Mouse (Mus musculus) adrenal gland, postnatal 36 days (tissue): Measurements from ENCODE around the gene Rhebl1. TPM values are rescaled to one million over a fixed set of nuclear protein-coding genes. Genes with fewer than 3 reads are reported as not detected.
A peak's percentile ranks its signal among the peaks of the same experiment; 100 is the strongest.
"Not testable (repeated sequence)": the region's sequence is repeated elsewhere in the genome, so short reads cannot be mapped to it uniquely, and the experiment has no call there.

Source experiments
- DNase-seq, 2 experiments: peaks; one replicate each; pipeline ENCODE4 v3.0.0; 2021; ENCODE audit warnings: mixed read lengths in 1 of 2
- long read RNA-seq, 2 experiments: library from polyadenylated mRNA; stranded (forward); transcript quantifications; one replicate each; pipeline ENCODE4 v2.0.0; 2021; ENCODE audit warnings: borderline sequencing depth in 2 of 2
- total RNA-seq, 2 experiments: library from RNA; stranded (reverse); gene quantifications; 2 replicates each; pipeline ENCODE4 v1.2.3; 2021

The Rhebl1 gene
- 1 to 10 TPM; 2.2 to 2.9 TPM for total RNA-seq
- long read RNA-seq, experiment 1, partial matches to known transcripts, result 2 of 11 reads
- long read RNA-seq, experiment 1, other reads (novel, unspliced or antisense), result 3 of 11 reads
- long read RNA-seq, experiment 2, partial matches to known transcripts, result 2 of 9 reads
- long read RNA-seq, experiment 2, other reads (novel, unspliced or antisense), result 2 of 9 reads

- peak; percentile 58 to 72 for DNase-seq
Observed at GRCm38 (mm10) chr15:98893940-98894745, at the start of gene Rhebl1. Rhebl1 (minus strand) TSS chr15:98894540.

- no peak for DNase-seq
Observed at GRCm38 (mm10) chr15:98943133-98943532, 48.8 kb upstream of the Rhebl1 start.

DNA sequence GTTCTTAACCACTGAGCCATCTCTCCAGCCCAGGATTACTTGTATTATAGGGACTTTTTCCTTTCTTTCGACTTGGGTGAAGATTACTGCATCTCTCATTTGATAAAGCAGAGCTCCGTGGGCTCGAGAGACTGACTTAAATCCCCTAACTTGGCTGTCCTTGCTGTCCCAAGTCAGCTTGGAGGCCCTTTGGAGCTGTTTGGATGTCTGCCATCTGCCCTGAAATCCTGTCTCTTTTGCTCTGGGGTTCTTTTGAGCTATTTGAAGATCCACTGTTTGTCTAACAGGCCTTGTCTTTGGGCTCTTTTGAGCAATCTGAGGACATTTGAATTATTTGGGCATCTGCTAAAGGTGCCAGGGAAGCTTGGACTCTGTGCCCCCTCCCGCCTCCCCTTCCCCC is 47.7 kb upstream of the Rhebl1 start:
- peak; percentile 43 to 60 for DNase-seq

- DNase-seq, result no peak
Observed at GRCm38 (mm10) chr15:98941539-98941938, 47.2 kb upstream of the Rhebl1 start.

- DNase-seq, result peak; percentile 46 to 64
Observed at GRCm38 (mm10) chr15:98940816-98941215, 46.5 kb upstream of the Rhebl1 start.

- DNase-seq, result peak; percentile 94 to 97
Observed at GRCm38 (mm10) chr15:98934217-98934839, 40.0 kb upstream of the Rhebl1 start, which contains the start of gene Tuba1b. Tuba1b (minus strand) TSS chr15:98934565.

GRCm38 (mm10) chr15:98933833-98934216 is 39.5 kb upstream of the Rhebl1 start:
- peak; percentile 96 to 98 for DNase-seq

DNA sequence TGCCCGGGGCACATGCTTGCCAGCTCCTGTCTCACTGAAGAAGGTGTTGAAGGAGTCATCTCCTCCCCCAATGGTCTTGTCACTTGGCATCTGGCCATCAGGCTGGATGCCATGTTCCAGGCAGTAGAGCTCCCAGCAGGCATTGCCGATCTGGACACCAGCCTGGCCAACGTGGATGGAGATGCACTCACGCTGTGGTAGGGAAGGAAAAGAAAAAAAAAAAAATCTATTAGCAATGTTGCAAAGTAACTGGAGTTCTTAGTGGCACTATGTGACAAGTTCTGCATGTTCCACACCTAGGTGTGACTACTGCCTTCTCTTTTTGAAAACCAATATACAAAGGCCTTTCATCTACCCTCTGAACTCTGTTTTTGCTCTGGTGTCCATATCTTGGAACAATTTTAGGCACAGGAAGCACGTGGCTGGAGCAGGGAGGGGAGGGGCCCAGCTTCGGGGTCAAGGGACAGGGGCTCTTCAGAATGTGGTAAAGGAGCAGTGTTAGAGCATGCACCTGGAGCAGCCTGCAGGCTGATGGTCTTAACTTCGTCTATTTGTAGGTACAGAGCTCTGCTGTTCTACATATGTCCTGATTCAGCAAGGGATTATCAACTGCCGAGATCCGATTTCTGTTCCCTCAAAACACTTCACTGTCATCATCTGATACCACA is 38.8 kb upstream of the Rhebl1 start:
- peak in 1 of 2 experiments; percentile 20 for DNase-seq

DNA sequence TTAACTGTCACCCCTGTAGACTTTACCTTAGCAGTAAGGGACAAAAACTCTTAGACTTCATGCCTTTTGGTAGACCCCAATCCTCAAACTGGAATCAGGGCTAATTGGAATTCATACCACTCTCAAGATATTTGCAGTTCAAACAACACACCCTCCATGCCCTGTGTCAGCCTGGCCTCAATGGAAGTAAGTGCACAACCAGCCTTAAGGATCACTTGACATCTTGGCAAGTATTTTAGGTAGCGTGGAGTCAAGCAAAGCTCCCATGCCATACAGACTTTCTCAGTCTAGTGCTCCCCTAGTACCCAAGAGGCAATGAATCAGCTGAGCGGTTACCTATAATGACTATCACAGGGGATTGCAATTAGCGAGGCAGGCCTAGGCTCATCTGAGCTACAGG is 36.7 kb upstream of the Rhebl1 start:
- no peak for DNase-seq

GRCm38 (mm10) chr15:98930017-98930734 is 35.8 kb upstream of the Rhebl1 start:
- DNase-seq, result no peak

GRCm38 (mm10) chr15:98928598-98929240 is 34.4 kb upstream of the Rhebl1 start:
- DNase-seq, result peak; percentile 75 to 84

GRCm38 (mm10) chr15:98927566-98927965 is 33.2 kb upstream of the Rhebl1 start:
- no peak for DNase-seq

GRCm38 (mm10) chr15:98924682-98925081 is 30.3 kb upstream of the Rhebl1 start:
- peak; percentile 26 to 34 for DNase-seq

- no peak for DNase-seq
Observed at GRCm38 (mm10) chr15:98923031-98923537, 28.7 kb upstream of the Rhebl1 start.

DNA sequence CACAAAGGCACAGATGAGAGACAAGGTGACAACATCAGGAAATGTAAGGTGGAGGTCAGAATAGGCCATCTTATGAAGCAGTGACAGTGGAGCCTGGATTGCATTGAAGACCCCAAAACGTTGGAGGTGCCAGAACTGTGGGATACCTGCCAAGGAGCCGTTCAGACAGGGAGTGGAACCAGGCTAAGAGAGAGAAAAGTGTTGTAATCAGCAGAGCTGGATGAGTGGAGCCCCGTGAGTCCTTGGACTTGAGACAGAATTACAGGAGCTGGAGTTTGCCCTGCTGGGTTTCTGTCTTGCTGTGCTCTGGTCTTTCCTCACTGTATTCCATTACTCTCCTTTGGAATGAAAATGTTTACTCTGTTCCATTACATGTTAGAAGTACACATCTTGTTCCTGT is 28.2 kb upstream of the Rhebl1 start:
- DNase-seq, result peak; percentile 21 to 34

DNA sequence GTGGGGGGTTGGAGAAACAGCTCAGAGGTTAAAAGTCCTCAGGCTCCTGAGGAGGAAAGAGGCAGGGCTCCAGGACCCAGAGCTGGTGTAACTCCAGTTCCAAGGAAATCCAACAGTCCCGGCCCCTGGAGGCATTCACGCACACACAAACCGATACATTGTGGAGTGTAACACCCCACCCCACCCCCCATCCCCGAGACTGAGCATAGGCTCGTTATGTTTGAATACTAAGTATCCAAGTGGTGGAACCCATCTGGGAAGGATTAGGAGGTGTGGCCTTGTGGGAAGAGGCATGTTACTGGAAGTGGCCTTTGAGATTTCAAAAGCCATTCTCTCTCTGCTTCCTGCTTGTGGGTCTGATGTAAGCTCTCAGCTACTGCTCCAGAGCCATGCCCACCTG is 27.2 kb upstream of the Rhebl1 start:
- DNase-seq, result no peak

DNA sequence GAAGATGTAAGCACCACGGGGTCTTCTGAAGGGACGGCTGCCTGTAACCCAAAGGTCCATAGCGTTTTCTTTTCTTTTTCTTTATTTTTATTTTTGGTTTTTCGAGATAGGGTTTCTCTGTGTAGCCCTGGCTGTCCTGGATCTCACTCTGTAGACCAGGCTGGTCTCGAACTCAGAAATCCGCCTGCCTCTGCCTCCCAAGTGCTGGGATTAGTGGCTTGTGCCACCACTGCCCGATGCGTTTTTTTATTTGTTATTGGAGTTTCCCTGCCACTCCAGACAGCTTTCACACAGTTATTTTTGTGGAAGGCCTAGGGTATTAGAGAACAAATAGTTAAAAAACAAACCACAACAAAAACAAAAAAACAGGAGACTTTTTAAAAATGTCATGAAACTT is 24.2 kb upstream of the Rhebl1 start:
- DNase-seq, result not testable (repeated sequence)

GRCm38 (mm10) chr15:98917538-98918498 is 23.5 kb upstream of the Rhebl1 start, which contains the start of gene Lmbr1l:
Lmbr1l (minus strand) TSS chr15:98918231.
- DNase-seq, result peak; percentile 99

GRCm38 (mm10) chr15:98917091-98917490 is 22.8 kb upstream of the Rhebl1 start:
- DNase-seq, result peak; percentile 32 to 41

DNA sequence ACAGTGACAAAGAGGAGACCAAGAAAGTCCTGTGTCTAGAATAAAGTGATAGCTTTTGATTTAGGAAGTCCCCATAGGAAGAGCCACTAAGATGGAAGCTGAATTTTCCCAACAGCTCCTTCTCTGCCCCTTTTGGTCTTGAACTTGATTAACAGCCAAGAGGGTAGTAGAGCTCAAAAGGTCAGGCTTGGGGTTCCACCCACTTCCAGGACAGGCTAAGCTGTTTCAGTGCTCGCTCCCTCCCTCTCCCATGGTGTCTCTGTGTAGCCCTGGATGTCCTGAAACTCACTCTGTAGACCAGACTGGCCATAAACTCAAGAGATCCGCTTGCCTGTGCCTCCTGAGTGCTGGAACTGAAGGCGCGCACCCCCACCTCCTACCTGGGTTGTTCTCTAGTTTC is 21.7 kb upstream of the Rhebl1 start:
- DNase-seq, result no peak
